Mouse (Mus musculus) liver, embryonic 13.5 days (tissue): ENCODE data around the gene Trap1. TPM values are rescaled to one million over a fixed set of nuclear protein-coding genes. Genes with fewer than 3 reads are reported as not detected.
A peak's percentile ranks its signal among the peaks of the same experiment; 100 is the strongest.

Source experiments
- ATAC-seq: fragments of 200-750 bp; cut with Nextera tagmentation; 2 replicates; pipeline ENCODE4 v1.8.0; 2017; ENCODE audit warnings: low read depth, mild to moderate bottlenecking, moderate number of reproducible peaks, moderate library complexity
- DNase-seq: peaks from one replicate; pipeline ENCODE4 v3.0.0; 2022
- H3K27ac ChIP-seq: fragments of 300-500 bp; sonication (generic); 2 replicates; pipeline ENCODE4 v1.5.1; 2015; ENCODE audit warnings: moderate library complexity, mild to moderate bottlenecking, inconsistent platforms
- H3K27me3 ChIP-seq: fragments of 300-500 bp; sonication (generic); 2 replicates; pipeline ENCODE4 v1.6.1; 2015; ENCODE audit warnings: mild to moderate bottlenecking, inconsistent platforms
- H3K36me3 ChIP-seq: fragments of 300-500 bp; sonication (generic); 2 replicates; pipeline ENCODE4 v1.6.1; 2015; ENCODE audit warnings: mild to moderate bottlenecking, inconsistent platforms
- H3K4me1 ChIP-seq: fragments of 300-500 bp; sonication (generic); replicated peaks from 2 replicates; pipeline ENCODE4 v1.6.1; 2015; ENCODE audit warnings: inconsistent platforms
- H3K4me2 ChIP-seq: fragments of 300-500 bp; sonication (generic); 2 replicates; pipeline ENCODE4 v1.6.1; 2015; ENCODE audit warnings: inconsistent platforms, mild to moderate bottlenecking, moderate library complexity
- H3K4me3 ChIP-seq: fragments of 300-500 bp; sonication (generic); replicated peaks from 2 replicates; pipeline ENCODE4 v1.5.1; 2015; ENCODE audit warnings: mild to moderate bottlenecking, inconsistent platforms
- H3K9ac ChIP-seq: fragments of 300-500 bp; sonication (generic); 2 replicates; pipeline ENCODE4 v1.6.1; 2015; ENCODE audit warnings: mild to moderate bottlenecking, inconsistent platforms
- H3K9me3 ChIP-seq: fragments of 300-500 bp; sonication (generic); replicated peaks from 2 replicates; pipeline ENCODE4 v1.6.1; 2016; ENCODE audit warnings: inconsistent platforms
- WGBS: fragments of 180-500 bp; shearing (Covaris S2); methylation state at CpG from one replicate; pipeline ENCODE4 v1.1.7; 2015; ENCODE audit not compliant: insufficient replicate concordance; 5-methylcytosine and 5-hydroxymethylcytosine counted together
- polyA plus RNA-seq: library from polyadenylated mRNA; unstranded; fragments of >200 nt; fragmentation: Nextera tagmentation; extraction: Ambion mirVana; gene quantifications from 2 replicates; pipeline ENCODE4 v1.2.1, GENCODE M21; 2015

Trap1 gene
- polyA plus RNA-seq, 1 experiment from 2014 or later, result 85.0 TPM

- WGBS, result 71% methylated on average over 5 of the region's 5 CpGs
- Histone ChIP-seq H3K4me3 (no peak within 1 kb of the TSS), H3K27ac (no peak within 1 kb of the TSS), H3K9me3 (no peaks in the 10 kb centered on the region), H3K9ac (no peak within 1 kb of the TSS), H3K4me1 (peaks cover 37% of the 10 kb centered on the region), H3K36me3 (peaks cover 50% of the 10 kb centered on the region), H3K4me2 (no peak within 1 kb of the TSS), H3K27me3 (no peaks in the 10 kb centered on the region)
- DNase-seq (no peak), ATAC-seq (no peak)
Measured at GRCm38 (mm10) chr16:4036807-4037206, 40.8 kb downstream of the Trap1 start, which contains the start of gene Dnase1. Gene Dnase1, plus strand, starts transcription at chr16:4036942.

- no peak overlapping the region for H3K9ac ChIP-seq
- DNase-seq (no peak), ATAC-seq (no peak)
- H3K9me3 ChIP-seq, result no peaks in the 10 kb centered on the region
- no peak overlapping the region for H3K4me3 ChIP-seq
- no peak overlapping the region for H3K4me2 ChIP-seq
- H3K27me3 ChIP-seq, result no peaks in the 10 kb centered on the region
- no peak overlapping the region for H3K27ac ChIP-seq
- peaks cover 40% of the 10 kb centered on the region for H3K4me1 ChIP-seq
- 77% methylated on average over 2 of the region's 2 CpGs for WGBS
- H3K36me3 ChIP-seq, result peaks cover 42% of the 10 kb centered on the region
Measured at GRCm38 (mm10) chr16:4035575-4035974, 42.1 kb downstream of the Trap1 start.

GRCm38 (mm10) chr16:4034476-4034875 is 43.2 kb downstream of the Trap1 start:
- 79% methylated on average over 3 of the region's 3 CpGs for WGBS
- Histone ChIP-seq H3K27ac (peak overlapping the region; percentile 4; the same call in 1 of the 2 replicates), H3K36me3 (peaks cover 31% of the 10 kb centered on the region), H3K4me1 (peaks cover 40% of the 10 kb centered on the region), H3K4me3 (no peak overlapping the region), H3K4me2 (no peak overlapping the region), H3K9me3 (no peaks in the 10 kb centered on the region), H3K27me3 (no peaks in the 10 kb centered on the region), H3K9ac (no peak overlapping the region)
- no peak for ATAC-seq
- DNase-seq, result no peak

- peak overlapping the region; percentile 20; the same call in 1 of the 2 replicates for H3K4me2 ChIP-seq
- no peak overlapping the region for H3K4me3 ChIP-seq
- DNase-seq (peak; percentile 17), ATAC-seq (peak; percentile 69)
- H3K27me3 ChIP-seq, result no peaks in the 10 kb centered on the region
- H3K27ac ChIP-seq, result peak overlapping the region; percentile 54
- H3K4me1 ChIP-seq, result peaks cover 40% of the 10 kb centered on the region
- H3K9ac ChIP-seq, result no peak overlapping the region
- H3K9me3 ChIP-seq, result no peaks in the 10 kb centered on the region
- 27% methylated on average over 5 of the region's 5 CpGs for WGBS
- H3K36me3 ChIP-seq, result peaks cover 26% of the 10 kb centered on the region
Measured at GRCm38 (mm10) chr16:4033971-4034370, 43.7 kb downstream of the Trap1 start.

GRCm38 (mm10) chr16:4032341-4032748 is 45.3 kb downstream of the Trap1 start:
- DNase-seq (peak; percentile 17), ATAC-seq (peak; percentile 69)
- no peak overlapping the region for H3K9ac ChIP-seq

GRCm38 (mm10) chr16:4031441-4032274 is 46.0 kb downstream of the Trap1 start:
- no peak overlapping the region for H3K27ac ChIP-seq

More at GRCm38 (mm10) chr16:4032341-4032748, 45.3 kb downstream of the Trap1 start:
- Histone ChIP-seq H3K36me3 (peaks cover 10% of the 10 kb centered on the region), H3K9me3 (no peaks in the 10 kb centered on the region), H3K4me2 (no peak overlapping the region), H3K4me3 (no peak overlapping the region), H3K27me3 (no peaks in the 10 kb centered on the region), H3K4me1 (peaks cover 40% of the 10 kb centered on the region), H3K27ac (no peak overlapping the region; the same call in 1 of the 2 replicates)
- 21% methylated on average over 6 of the region's 6 CpGs for WGBS

GRCm38 (mm10) chr16:4030501-4030900 is 47.1 kb downstream of the Trap1 start:
- Histone ChIP-seq H3K36me3 (no peaks in the 10 kb centered on the region), H3K9ac (no peak overlapping the region), H3K27ac (no peak overlapping the region), H3K4me3 (no peak overlapping the region), H3K4me1 (peaks cover 37% of the 10 kb centered on the region), H3K4me2 (no peak overlapping the region), H3K9me3 (no peaks in the 10 kb centered on the region), H3K27me3 (no peaks in the 10 kb centered on the region)
- DNase-seq (no peak), ATAC-seq (no peak)
- 91% methylated on average over 10 of the region's 10 CpGs for WGBS

More at GRCm38 (mm10) chr16:4031441-4032274, 46.0 kb downstream of the Trap1 start:
- peaks cover 37% of the 10 kb centered on the region for H3K4me1 ChIP-seq
- H3K4me2 ChIP-seq, result no peak overlapping the region
- H3K9ac ChIP-seq, result no peak overlapping the region
- no peaks in the 10 kb centered on the region for H3K9me3 ChIP-seq
- H3K36me3 ChIP-seq, result peaks cover 3% of the 10 kb centered on the region; the same call in 1 of the 2 replicates
- DNase-seq (no peak), ATAC-seq (no peak)
- WGBS, result 81% methylated on average over 5 of the region's 6 CpGs
- H3K27me3 ChIP-seq, result no peaks in the 10 kb centered on the region
- no peak overlapping the region for H3K4me3 ChIP-seq

GRCm38 (mm10) chr16:4029371-4029841 is 48.2 kb downstream of the Trap1 start:
- WGBS, result 68% methylated on average over 5 of the region's 5 CpGs
- Histone ChIP-seq H3K27ac (no peak overlapping the region), H3K9ac (no peak overlapping the region), H3K4me1 (peaks cover 28% of the 10 kb centered on the region), H3K4me2 (no peak overlapping the region), H3K4me3 (no peak overlapping the region), H3K27me3 (no peaks in the 10 kb centered on the region), H3K9me3 (no peaks in the 10 kb centered on the region), H3K36me3 (no peaks in the 10 kb centered on the region)
- DNase-seq (no peak), ATAC-seq (no peak)

GRCm38 (mm10) chr16:4027211-4027610 is 50.4 kb downstream of the Trap1 start:
- no peaks in the 10 kb centered on the region for H3K9me3 ChIP-seq
- H3K27me3 ChIP-seq, result no peaks in the 10 kb centered on the region
- H3K36me3 ChIP-seq, result no peaks in the 10 kb centered on the region
- H3K4me2 ChIP-seq, result no peak overlapping the region
- ATAC-seq, result no peak
- 59% methylated on average over 3 of the region's 3 CpGs for WGBS
- H3K4me1 ChIP-seq, result peaks cover 7% of the 10 kb centered on the region
- no peak overlapping the region for H3K4me3 ChIP-seq
- no peak overlapping the region for H3K9ac ChIP-seq
- no peak for DNase-seq
- no peak overlapping the region for H3K27ac ChIP-seq

GRCm38 (mm10) chr16:4026672-4027071 is 51.0 kb downstream of the Trap1 start:
- no peak overlapping the region for H3K4me3 ChIP-seq
- peaks cover 3% of the 10 kb centered on the region for H3K4me1 ChIP-seq
- WGBS, result 47% methylated on average over 1 of the region's 1 CpGs
- no peaks in the 10 kb centered on the region for H3K36me3 ChIP-seq
- ATAC-seq, result no peak
- no peak for DNase-seq
- H3K9ac ChIP-seq, result no peak overlapping the region
- no peaks in the 10 kb centered on the region for H3K27me3 ChIP-seq
- no peak overlapping the region for H3K27ac ChIP-seq
- no peak overlapping the region for H3K4me2 ChIP-seq
- no peaks in the 10 kb centered on the region for H3K9me3 ChIP-seq

GRCm38 (mm10) chr16:4022719-4023118 is 54.9 kb downstream of the Trap1 start:
- Histone ChIP-seq H3K36me3 (no peaks in the 10 kb centered on the region), H3K9ac (no peak overlapping the region), H3K4me1 (no peaks in the 10 kb centered on the region), H3K27ac (no peak overlapping the region), H3K27me3 (no peaks in the 10 kb centered on the region), H3K4me2 (no peak overlapping the region), H3K4me3 (no peak overlapping the region), H3K9me3 (no peaks in the 10 kb centered on the region)
- WGBS, result 71% methylated on average over 4 of the region's 4 CpGs
- ATAC-seq (no peak), DNase-seq (no peak)
